Mouse (Mus musculus) heart, postnatal 0 days (tissue): ENCODE measurements around the gene Dll3. TPM values are rescaled to one million over a fixed set of nuclear protein-coding genes. Genes with fewer than 3 reads are reported as not detected.

Source experiments
- ATAC-seq: fragments of 200-750 bp; cut with Nextera tagmentation; 2 replicates; pipeline ENCODE4 v1.8.0; 2017; ENCODE audit warnings: low read depth, moderate number of reproducible peaks, moderate library complexity; ENCODE audit not compliant: insufficient read depth
- DNase-seq: peaks from one replicate; pipeline ENCODE4 v3.0.0-alpha.2; 2016; ENCODE audit warnings: low spot score
- H3K27ac ChIP-seq: fragments of 300-500 bp; sonication (generic); 2 replicates; pipeline ENCODE4 v1.5.1; 2014; ENCODE audit warnings: low read depth, mild to moderate bottlenecking
- H3K27me3 ChIP-seq: fragments of 300-500 bp; sonication (generic); 2 replicates; pipeline ENCODE4 v1.6.1; 2014; ENCODE audit warnings: low read length, mixed read lengths; ENCODE audit not compliant: control insufficient read depth, insufficient read depth
- H3K36me3 ChIP-seq: fragments of 300-500 bp; sonication (generic); replicated peaks from 2 replicates; pipeline ENCODE4 v1.6.1; 2014; ENCODE audit warnings: low read length, mixed read lengths; ENCODE audit not compliant: control insufficient read depth, insufficient read depth
- H3K4me1 ChIP-seq: fragments of 300-500 bp; sonication (generic); 2 replicates; pipeline ENCODE4 v1.6.1; 2014; ENCODE audit warnings: antibody characterized with exemption; ENCODE audit not compliant: control insufficient read depth, insufficient read depth
- H3K4me2 ChIP-seq: fragments of 300-500 bp; sonication (generic); 2 replicates; pipeline ENCODE4 v1.6.1; 2014; ENCODE audit warnings: low read depth, mild to moderate bottlenecking, low read length, moderate library complexity
- H3K4me3 ChIP-seq: fragments of 300-500 bp; sonication (generic); 2 replicates; pipeline ENCODE4 v1.5.1; 2014; ENCODE audit warnings: low read depth, low read length
- H3K9ac ChIP-seq: fragments of 300-500 bp; sonication (generic); replicated peaks from 2 replicates; pipeline ENCODE4 v1.6.1; 2014; ENCODE audit warnings: low read depth, low read length, mixed read lengths
- H3K9me3 ChIP-seq: fragments of 300-500 bp; sonication (generic); replicated peaks from 2 replicates; pipeline ENCODE4 v1.6.1; 2016; ENCODE audit warnings: low read length; ENCODE audit not compliant: control insufficient read depth
- CTCF ChIP-seq: IDR thresholded peaks from 2 replicates; pipeline ENCODE4 v1.5.1; 2016; ENCODE audit warnings: antibody characterized with exemption, control low read depth, low read depth
- EP300 ChIP-seq: IDR thresholded peaks from 2 replicates; pipeline ENCODE4 v1.6.1; 2016; ENCODE audit warnings: antibody characterized with exemption, low read depth
- WGBS: fragments of 180-500 bp; shearing (Covaris S2); extraction: QIAGEN DNeasy Blood & Tissue Kit; methylation state at CpG from one replicate; pipeline ENCODE4 v1.1.7; 2014; 5-methylcytosine and 5-hydroxymethylcytosine counted together
- polyA plus RNA-seq: library from polyadenylated mRNA; unstranded; fragments of >200 nt; fragmentation: Nextera tagmentation; extraction: Ambion mirVana; gene quantifications from 2 replicates; pipeline ENCODE4 v1.2.1, GENCODE M21; 2015
- total RNA-seq: library from RNA; depleted of rRNA; stranded (reverse); fragments of >200 nt; gene quantifications from 2 replicates; pipeline ENCODE4 v1.2.3, GENCODE M21; 2014; ENCODE audit warnings: low replicate concordance

The Dll3 gene
- total and polyA plus RNA-seq, 2 experiments from 2014 or later, result not detected

GRCm38 (mm10) chr7:28305641-28306040 is 3.6 kb upstream of the Dll3 start:
- Histone ChIP-seq H3K9me3 (no peaks in the 10 kb centered on the region), H3K4me1 (no peaks in the 10 kb centered on the region), H3K4me3 (no peak overlapping the region), H3K27me3 (peaks cover 26% of the 10 kb centered on the region), H3K4me2 (no peak overlapping the region), H3K9ac (no peak overlapping the region), H3K27ac (no peak overlapping the region), H3K36me3 (peaks cover 53% of the 10 kb centered on the region)
- WGBS, result 81% methylated on average over 10 of the region's 10 CpGs
- TF ChIP-seq CTCF (no peak), EP300 (no peak)
- DNase-seq (no peak), ATAC-seq (no peak)

DNA sequence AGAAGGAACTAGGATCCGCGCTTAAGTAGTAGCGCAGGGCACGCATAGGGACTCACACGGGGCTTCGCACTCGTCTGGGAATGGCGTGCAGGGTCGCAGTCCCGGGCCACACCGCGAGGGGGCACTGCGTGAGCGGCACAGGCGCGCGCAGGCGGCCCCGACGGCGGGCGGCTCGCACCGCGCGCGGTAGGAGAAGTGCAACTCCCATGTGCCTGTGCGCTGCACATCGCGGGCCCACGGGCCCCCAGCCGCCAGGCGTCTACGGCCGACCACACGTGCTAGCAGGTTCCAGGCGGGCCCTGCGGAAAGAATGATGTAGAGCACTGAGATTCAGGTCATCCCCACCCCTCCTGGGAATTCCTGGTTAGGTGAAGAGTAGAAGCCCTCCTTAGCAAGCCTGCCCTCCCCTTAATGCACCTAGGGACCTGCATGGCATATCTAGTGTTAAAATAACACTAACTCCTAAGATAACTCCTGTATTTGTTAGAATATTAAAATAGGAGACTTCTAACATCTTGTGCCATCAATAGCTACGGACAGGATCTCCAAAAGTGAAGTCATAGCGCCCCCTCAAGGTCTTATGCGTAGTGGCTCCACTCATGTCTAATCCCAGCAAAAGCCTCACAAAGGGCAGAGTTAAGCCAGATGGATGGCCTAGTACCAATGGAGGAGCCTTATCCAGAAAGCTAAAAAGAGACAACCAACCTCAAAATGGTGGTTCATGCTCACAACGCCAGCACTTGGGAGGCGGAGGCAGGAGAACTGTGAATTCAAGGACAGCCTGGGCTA is 3.0 kb downstream of the Dll3 start:
- 44% methylated on average over 36 of the region's 43 CpGs for WGBS
- H3K4me1 ChIP-seq, result no peaks in the 10 kb centered on the region
- ATAC-seq (peak; percentile 37; the same call in 1 of the 2 replicates), DNase-seq (peak; percentile 57)
- no peak overlapping the region for H3K4me3 ChIP-seq
- TF ChIP-seq EP300 (no peak), CTCF (peak; percentile 63)
- H3K4me2 ChIP-seq, result no peak overlapping the region
- H3K9ac ChIP-seq, result no peak overlapping the region
- no peak overlapping the region for H3K27ac ChIP-seq
- H3K27me3 ChIP-seq, result peaks cover 70% of the 10 kb centered on the region
- H3K36me3 ChIP-seq, result no peaks in the 10 kb centered on the region
- no peaks in the 10 kb centered on the region for H3K9me3 ChIP-seq

GRCm38 (mm10) chr7:28294481-28294880 is 7.6 kb downstream of the Dll3 start:
- H3K4me3 ChIP-seq, result peak overlapping the region; percentile 44
- ATAC-seq (peak; percentile 49; the same call in 1 of the 2 replicates), DNase-seq (no peak)

GRCm38 (mm10) chr7:28290638-28291590 is 11.1 kb downstream of the Dll3 start, which contains the start of gene Selenov:
Gene Selenov (minus strand): TSS chr7:28291186.
- TF ChIP-seq CTCF, result 0 out of 2 replicates have a peak, but pooled peaks have one; percentile 7
- no peak for TF ChIP-seq EP300
- Histone ChIP-seq H3K4me3 (peak within 1 kb of the TSS; percentile 21), H3K27me3 (peaks cover 83% of the 10 kb centered on the region), H3K4me1 (no peaks in the 10 kb centered on the region), H3K36me3 (no peaks in the 10 kb centered on the region), H3K27ac (no peak within 1 kb of the TSS), H3K4me2 (peak within 1 kb of the TSS; percentile 47), H3K9me3 (no peaks in the 10 kb centered on the region), H3K9ac (no peak within 1 kb of the TSS)
- under 1% methylated on average over 50 of the region's 52 CpGs for WGBS
- peak; percentile 16 for DNase-seq
- no peak for ATAC-seq

More at GRCm38 (mm10) chr7:28294481-28294880, 7.6 kb downstream of the Dll3 start:
- Histone ChIP-seq H3K27ac (no peak overlapping the region), H3K36me3 (no peaks in the 10 kb centered on the region), H3K27me3 (peaks cover 78% of the 10 kb centered on the region), H3K4me2 (peak overlapping the region; percentile 64), H3K9ac (no peak overlapping the region), H3K4me1 (no peaks in the 10 kb centered on the region), H3K9me3 (no peaks in the 10 kb centered on the region)
- no peak for TF ChIP-seq CTCF
- WGBS, result 5% methylated on average over 38 of the region's 63 CpGs

DNA sequence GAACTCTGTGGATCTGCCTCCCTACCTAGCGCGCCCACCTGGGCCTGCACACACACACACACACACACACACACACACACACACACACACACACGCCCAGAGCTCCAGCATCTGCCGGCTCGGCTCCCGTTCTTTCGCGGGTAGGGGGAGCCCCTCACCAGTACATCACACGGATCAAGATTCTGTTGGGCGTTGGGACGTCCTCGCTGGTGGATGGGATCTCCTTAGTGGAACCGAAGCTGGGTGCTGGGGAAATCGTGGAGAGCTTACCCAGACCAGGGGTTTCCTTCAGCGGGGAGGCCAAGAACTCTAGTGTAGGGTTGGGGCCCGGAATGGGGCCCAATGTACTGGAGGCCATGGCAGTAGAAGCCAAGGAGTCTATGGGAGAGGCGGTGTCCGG is 11.9 kb downstream of the Dll3 start:
- DNase-seq, result no peak
- TF ChIP-seq EP300 (no peak), CTCF (no peak)
- Histone ChIP-seq H3K4me2 (peak overlapping the region; percentile 47), H3K4me3 (peak overlapping the region; percentile 21), H3K27me3 (peaks cover 77% of the 10 kb centered on the region), H3K36me3 (no peaks in the 10 kb centered on the region), H3K27ac (no peak overlapping the region), H3K9me3 (no peaks in the 10 kb centered on the region), H3K9ac (no peak overlapping the region), H3K4me1 (no peaks in the 10 kb centered on the region)
- 0 out of 2 replicates have a peak, but pooled peaks have one; percentile 25 for ATAC-seq
- WGBS, result under 1% methylated on average over 18 of the region's 18 CpGs
